Mouse (Mus musculus) heart, postnatal 0 days (tissue): ENCODE results near the gene Rpl22.

ENCODE experiments used
- CTCF ChIP-seq: IDR thresholded peaks from 2 replicates; pipeline ENCODE4 v1.5.1; 2016; ENCODE audit warnings: antibody characterized with exemption, control low read depth, low read depth
- EP300 ChIP-seq: IDR thresholded peaks from 2 replicates; pipeline ENCODE4 v1.6.1; 2016; ENCODE audit warnings: antibody characterized with exemption, low read depth

DNA sequence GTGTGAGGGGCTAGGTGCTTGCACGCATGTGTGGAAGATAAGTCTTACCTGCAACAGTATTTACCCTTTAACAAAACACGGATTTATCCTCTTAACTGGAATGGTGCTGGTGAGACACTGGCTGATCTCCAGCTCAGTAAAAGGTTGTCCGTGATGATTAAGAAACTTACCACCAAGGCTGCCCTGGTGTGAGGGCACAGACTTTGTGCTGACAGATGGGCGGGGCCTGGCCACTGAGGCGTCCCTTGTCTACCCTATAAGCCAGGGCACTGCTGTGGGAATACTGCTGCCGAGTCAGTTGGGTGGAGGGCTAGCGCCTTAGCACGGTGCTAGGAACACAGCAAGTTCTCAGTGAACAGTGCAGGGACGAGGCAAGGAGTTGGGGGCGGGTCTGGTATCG is 23.5 kb upstream of the Rpl22 start:
- TF ChIP-seq EP300 (no peak), CTCF (no peak)
